Mouse (Mus musculus) liver, embryonic 16.5 days (tissue): Measurements from ENCODE around the gene Lmbrd2. TPM values are rescaled to one million over a fixed set of nuclear protein-coding genes. Genes with fewer than 3 reads are reported as not detected.
A peak's percentile ranks its signal among the peaks of the same experiment; 100 is the strongest.

Experiments used
- ATAC-seq: fragments of 200-750 bp; cut with Nextera tagmentation; 2 replicates; pipeline ENCODE4 v1.8.0; 2017; ENCODE audit warnings: low read depth, mild to moderate bottlenecking, moderate number of reproducible peaks, moderate library complexity
- H3K27ac ChIP-seq: fragments of 300-500 bp; sonication (generic); 2 replicates; pipeline ENCODE4 v1.5.1; 2014; ENCODE audit warnings: mild to moderate bottlenecking, low read length
- H3K27me3 ChIP-seq: fragments of 300-500 bp; sonication (generic); 2 replicates; pipeline ENCODE4 v1.6.1; 2014; ENCODE audit warnings: low read depth, low read length, mixed read lengths; ENCODE audit not compliant: control insufficient read depth, insufficient read depth
- H3K36me3 ChIP-seq: fragments of 300-500 bp; sonication (generic); 2 replicates; pipeline ENCODE4 v1.6.1; 2014; ENCODE audit warnings: mild to moderate bottlenecking; ENCODE audit not compliant: control insufficient read depth, insufficient read depth
- H3K4me1 ChIP-seq: fragments of 300-500 bp; sonication (generic); 2 replicates; pipeline ENCODE4 v1.6.1; 2014; ENCODE audit warnings: low read depth, low read length, mixed read lengths; ENCODE audit not compliant: control insufficient read depth
- H3K4me2 ChIP-seq: fragments of 300-500 bp; sonication (generic); 2 replicates; pipeline ENCODE4 v1.6.1; 2014; ENCODE audit warnings: low read depth, low read length, mixed read lengths
- H3K4me3 ChIP-seq: fragments of 300-500 bp; sonication (generic); 2 replicates; pipeline ENCODE4 v1.5.1; 2014; ENCODE audit warnings: low read depth, mild to moderate bottlenecking, low read length
- H3K9ac ChIP-seq: fragments of 300-500 bp; sonication (generic); 2 replicates; pipeline ENCODE4 v1.6.1; 2014; ENCODE audit warnings: low read depth, low read length
- H3K9me3 ChIP-seq: fragments of 300-500 bp; sonication (generic); replicated peaks from 2 replicates; pipeline ENCODE4 v1.6.1; 2016; ENCODE audit warnings: low read length; ENCODE audit not compliant: control insufficient read depth
- WGBS: fragments of 180-500 bp; shearing (Covaris S2); extraction: QIAGEN DNeasy Blood & Tissue Kit; methylation state at CpG from one replicate; pipeline ENCODE4 v1.1.7; 2014; ENCODE audit not compliant: insufficient replicate concordance; 5-methylcytosine and 5-hydroxymethylcytosine counted together
- polyA plus RNA-seq: library from polyadenylated mRNA; unstranded; fragments of >200 nt; fragmentation: Nextera tagmentation; extraction: Ambion mirVana; gene quantifications from 2 replicates; pipeline ENCODE4 v1.2.1, GENCODE M21; 2015

Lmbrd2 gene
- polyA plus RNA-seq, 1 experiment from 2014 or later: 1.9 TPM

GRCm38 (mm10) chr15:9130772-9131498 lies 9.4 kb upstream of the Lmbrd2 start:
- Histone ChIP-seq H3K9me3 (no peaks in the 10 kb centered on the region), H3K27me3 (no peaks in the 10 kb centered on the region), H3K4me1 (peaks cover 2% of the 10 kb centered on the region), H3K9ac (no peak overlapping the region), H3K36me3 (peaks cover 22% of the 10 kb centered on the region), H3K4me2 (no peak overlapping the region), H3K27ac (no peak overlapping the region), H3K4me3 (no peak overlapping the region)
- WGBS: 78% methylated on average over 9 of the region's 9 CpGs
- peak; percentile 24; the same call in 1 of the 2 replicates for ATAC-seq

- peak; percentile 25; the same call in 1 of the 2 replicates for ATAC-seq
- 61% methylated on average over 4 of the region's 4 CpGs for WGBS
- H3K9ac ChIP-seq: no peak overlapping the region
- H3K27me3 ChIP-seq: no peaks in the 10 kb centered on the region
- H3K9me3 ChIP-seq: no peaks in the 10 kb centered on the region
- H3K36me3 ChIP-seq: peaks cover 22% of the 10 kb centered on the region
- no peak overlapping the region for H3K27ac ChIP-seq
- H3K4me1 ChIP-seq: peaks cover 2% of the 10 kb centered on the region
- no peak overlapping the region for H3K4me2 ChIP-seq
- no peak overlapping the region for H3K4me3 ChIP-seq
Observed at GRCm38 (mm10) chr15:9131499-9131888, 8.9 kb upstream of the Lmbrd2 start.

GRCm38 (mm10) chr15:9132693-9133443 lies 7.5 kb upstream of the Lmbrd2 start:
- Histone ChIP-seq H3K27me3 (no peaks in the 10 kb centered on the region), H3K4me3 (no peak overlapping the region), H3K4me1 (peaks cover 6% of the 10 kb centered on the region), H3K36me3 (peaks cover 21% of the 10 kb centered on the region), H3K27ac (no peak overlapping the region), H3K4me2 (no peak overlapping the region), H3K9ac (no peak overlapping the region), H3K9me3 (no peaks in the 10 kb centered on the region)
- ATAC-seq: no peak
- 75% methylated on average over 13 of the region's 13 CpGs for WGBS

GRCm38 (mm10) chr15:9134891-9135507 lies 5.4 kb upstream of the Lmbrd2 start:
- Histone ChIP-seq H3K27me3 (no peaks in the 10 kb centered on the region), H3K9me3 (no peaks in the 10 kb centered on the region), H3K4me2 (no peak overlapping the region), H3K27ac (no peak overlapping the region), H3K9ac (no peak overlapping the region), H3K36me3 (peaks cover 19% of the 10 kb centered on the region), H3K4me3 (no peak overlapping the region), H3K4me1 (peaks cover 21% of the 10 kb centered on the region)
- WGBS: 75% methylated on average over 6 of the region's 6 CpGs
- no peak for ATAC-seq

- Histone ChIP-seq H3K9ac (peak overlapping the region; percentile 73), H3K27ac (no peak overlapping the region)
- ATAC-seq: no peak
Observed at GRCm38 (mm10) chr15:9139447-9139846, 903 bp upstream of the Lmbrd2 start.

GRCm38 (mm10) chr15:9140684-9141171 lies 378 bp downstream of the Lmbrd2 start:
- Histone ChIP-seq H3K27ac (peak overlapping the region; percentile 71), H3K9ac (peak overlapping the region; percentile 94), H3K9me3 (no peaks in the 10 kb centered on the region), H3K4me2 (peak overlapping the region; percentile 81), H3K4me1 (peaks cover 24% of the 10 kb centered on the region), H3K36me3 (peaks cover 7% of the 10 kb centered on the region; the same call in 1 of the 2 replicates), H3K27me3 (no peaks in the 10 kb centered on the region), H3K4me3 (peak overlapping the region; percentile 96)
- peak; percentile 69 for ATAC-seq
- WGBS: under 1% methylated on average over 37 of the region's 37 CpGs

More at GRCm38 (mm10) chr15:9139447-9139846, 903 bp upstream of the Lmbrd2 start:
- 21% methylated on average over 10 of the region's 10 CpGs for WGBS
- H3K9me3 ChIP-seq: no peaks in the 10 kb centered on the region
- H3K4me2 ChIP-seq: peak overlapping the region; percentile 81
- H3K4me3 ChIP-seq: peak overlapping the region; percentile 96
- peaks cover 24% of the 10 kb centered on the region for H3K4me1 ChIP-seq
- no peaks in the 10 kb centered on the region for H3K27me3 ChIP-seq
- H3K36me3 ChIP-seq: peaks cover 8% of the 10 kb centered on the region

- Histone ChIP-seq H3K4me3 (no peak within 1 kb of the TSS), H3K9me3 (no peaks in the 10 kb centered on the region), H3K4me2 (no peak within 1 kb of the TSS), H3K27me3 (no peaks in the 10 kb centered on the region), H3K36me3 (peaks cover 6% of the 10 kb centered on the region; the same call in 1 of the 2 replicates), H3K27ac (no peak within 1 kb of the TSS), H3K4me1 (no peaks in the 10 kb centered on the region), H3K9ac (no peak within 1 kb of the TSS)
- no peak for ATAC-seq
Observed at GRCm38 (mm10) chr15:9155325-9155724, 15.0 kb downstream of the Lmbrd2 start, which contains the start of gene Skp2. Gene Skp2 (minus strand): TSS chr15:9155425.

- WGBS: 68% methylated on average over 4 of the region's 4 CpGs
- Histone ChIP-seq H3K4me2 (no peak overlapping the region), H3K4me3 (no peak overlapping the region), H3K27ac (no peak overlapping the region), H3K9me3 (no peaks in the 10 kb centered on the region), H3K36me3 (no peaks in the 10 kb centered on the region; the same call in none of the 2 replicates), H3K9ac (no peak overlapping the region), H3K27me3 (no peaks in the 10 kb centered on the region), H3K4me1 (no peaks in the 10 kb centered on the region)
- no peak for ATAC-seq
Observed at GRCm38 (mm10) chr15:9162557-9163070, 22.3 kb downstream of the Lmbrd2 start.
